Mouse (Mus musculus) lung, postnatal 25 days (tissue): ENCODE data around the gene Fam3c.

Experiments
- DNase-seq: peaks from one replicate; pipeline ENCODE4 v3.0.0; 2022; ENCODE audit warnings: low spot score

Fam3c gene

GRCm38 (mm10) chr6:22354031-22354430, 2.0 kb downstream of the Fam3c start:
- no peak for DNase-seq

- no peak for DNase-seq
Observed at GRCm38 (mm10) chr6:22351551-22351950, 4.5 kb downstream of the Fam3c start.

DNA sequence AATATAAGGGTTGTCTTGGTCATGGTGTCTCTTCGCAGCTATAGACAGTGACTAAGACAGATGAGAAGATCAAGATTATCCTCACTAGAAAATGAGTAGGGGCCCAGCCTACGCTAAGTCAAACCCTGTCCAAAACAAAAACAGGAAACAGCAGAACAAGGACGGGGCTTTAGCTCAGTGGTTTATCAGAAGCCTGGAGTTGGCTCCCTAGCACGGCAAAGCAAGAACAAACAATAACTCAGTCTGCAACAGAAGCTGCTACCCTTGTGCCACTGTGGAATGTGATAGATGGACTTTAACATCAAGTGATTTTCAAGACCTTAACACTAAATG, 5.8 kb downstream of the Fam3c start:
- DNase-seq: no peak

DNA sequence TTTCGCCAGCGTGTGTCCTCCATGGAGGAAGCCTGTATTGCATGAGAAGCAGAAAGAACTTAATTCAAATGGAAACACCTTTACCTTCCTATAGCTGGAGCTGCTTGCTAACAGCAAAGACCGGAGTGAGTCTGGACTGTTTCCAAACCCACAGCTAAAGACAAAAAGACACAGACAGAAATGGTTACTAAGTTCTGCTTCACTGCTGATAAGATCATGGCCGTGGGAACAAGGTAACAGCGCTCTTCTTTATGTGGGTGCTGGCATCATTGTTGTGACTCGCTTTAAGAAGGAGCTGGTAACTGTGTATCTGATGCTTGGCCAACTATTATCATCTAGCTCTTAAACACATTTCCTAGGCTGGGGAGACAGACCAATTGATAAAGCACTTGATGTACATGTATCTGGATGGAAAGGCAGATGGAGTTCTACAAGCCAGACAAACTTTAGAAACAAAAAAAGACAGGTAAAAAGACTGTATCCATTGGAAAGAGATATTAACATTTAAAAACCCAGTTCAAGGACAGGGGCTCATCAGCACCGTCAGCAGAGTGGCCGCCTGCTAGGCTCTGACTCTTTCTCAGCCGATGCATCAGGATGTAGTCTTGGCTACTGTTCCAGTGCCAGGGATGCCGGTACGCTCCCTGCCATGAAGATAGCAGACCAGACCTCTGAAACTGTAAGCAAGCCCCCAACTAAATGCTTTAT, 6.4 kb downstream of the Fam3c start:
- DNase-seq: no peak

DNA sequence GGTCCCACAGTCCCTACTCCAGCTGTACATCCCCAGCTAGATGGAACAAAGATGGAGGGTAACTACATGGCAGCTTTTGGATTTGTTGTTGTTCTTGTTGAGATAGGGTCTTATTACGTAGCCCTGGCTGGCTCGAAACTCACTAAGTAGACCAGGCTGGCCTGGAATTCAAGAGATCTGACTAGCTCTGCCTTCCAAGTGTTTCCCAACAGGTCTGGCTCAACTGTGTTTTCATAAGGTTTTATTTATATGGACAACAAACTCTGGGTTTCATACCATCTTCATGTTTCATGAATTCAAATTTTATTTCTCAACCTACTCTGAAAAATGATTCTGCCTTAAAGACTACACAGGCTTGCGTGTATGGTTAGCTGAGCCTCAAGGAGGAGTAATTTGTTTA, 7.1 kb downstream of the Fam3c start:
- no peak for DNase-seq

GRCm38 (mm10) chr6:22348130-22348529, 7.9 kb downstream of the Fam3c start:
- no peak for DNase-seq

- DNase-seq: no peak
Observed at GRCm38 (mm10) chr6:22347132-22347902, 8.7 kb downstream of the Fam3c start.

DNA sequence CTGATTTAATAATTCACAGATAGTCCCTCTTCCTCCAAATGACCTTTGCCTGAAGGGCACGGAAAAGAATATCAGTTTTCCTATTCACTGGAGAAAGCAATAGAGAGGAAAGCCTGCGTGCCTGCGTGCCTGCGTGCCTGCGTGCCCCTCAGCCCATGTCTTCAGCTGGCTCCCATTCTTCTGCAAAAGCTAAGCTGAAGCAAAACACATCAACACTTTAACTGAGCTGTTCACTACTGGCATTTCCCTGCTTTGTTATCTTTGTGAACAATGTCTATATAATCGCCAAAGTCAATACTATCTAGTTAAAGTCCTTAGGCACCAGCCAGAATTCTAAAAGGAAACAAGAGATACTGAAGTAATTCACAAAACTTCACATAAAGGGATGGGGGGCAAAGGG, 11.6 kb downstream of the Fam3c start:
- DNase-seq: no peak

DNA sequence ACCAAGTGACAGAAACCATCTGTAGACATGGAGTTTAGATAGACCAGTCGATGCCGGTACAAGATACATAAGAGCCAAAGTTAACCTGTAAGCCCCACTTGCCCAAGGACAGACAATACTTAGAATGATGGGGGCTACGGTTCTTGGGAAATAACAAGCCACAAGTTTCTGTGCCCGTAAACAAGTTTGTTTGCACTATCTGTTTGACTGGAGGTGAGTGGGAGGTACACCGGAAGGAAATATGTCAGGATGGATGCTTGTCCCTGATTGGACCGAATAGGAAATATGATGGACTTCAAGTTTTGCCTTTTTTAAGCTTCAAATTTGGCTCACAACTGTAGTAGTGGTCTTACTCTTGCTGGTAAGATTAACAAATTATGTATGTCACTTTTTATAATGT, 12.3 kb downstream of the Fam3c start:
- no peak for DNase-seq

DNA sequence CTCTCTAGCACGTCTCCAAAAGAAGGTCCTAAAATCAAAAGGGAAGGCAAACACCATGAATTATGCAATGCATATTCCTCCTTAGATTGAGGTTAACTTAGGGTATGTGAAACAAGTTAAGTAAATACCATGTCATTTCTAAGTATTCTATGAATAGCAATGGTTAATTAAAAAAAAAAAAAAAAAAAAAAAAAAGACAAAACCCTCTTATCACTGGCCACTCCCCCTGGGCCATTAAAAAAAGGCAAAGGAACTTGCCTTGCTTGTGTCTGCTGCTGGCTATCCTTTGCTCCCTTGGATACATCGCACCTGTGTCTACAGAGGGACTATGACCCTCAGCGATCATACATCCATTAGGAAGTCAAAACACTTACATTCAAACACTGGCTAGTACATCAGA, 12.8 kb downstream of the Fam3c start:
- no peak for DNase-seq

GRCm38 (mm10) chr6:22340779-22341178, 15.3 kb downstream of the Fam3c start:
- DNase-seq: no peak

DNA sequence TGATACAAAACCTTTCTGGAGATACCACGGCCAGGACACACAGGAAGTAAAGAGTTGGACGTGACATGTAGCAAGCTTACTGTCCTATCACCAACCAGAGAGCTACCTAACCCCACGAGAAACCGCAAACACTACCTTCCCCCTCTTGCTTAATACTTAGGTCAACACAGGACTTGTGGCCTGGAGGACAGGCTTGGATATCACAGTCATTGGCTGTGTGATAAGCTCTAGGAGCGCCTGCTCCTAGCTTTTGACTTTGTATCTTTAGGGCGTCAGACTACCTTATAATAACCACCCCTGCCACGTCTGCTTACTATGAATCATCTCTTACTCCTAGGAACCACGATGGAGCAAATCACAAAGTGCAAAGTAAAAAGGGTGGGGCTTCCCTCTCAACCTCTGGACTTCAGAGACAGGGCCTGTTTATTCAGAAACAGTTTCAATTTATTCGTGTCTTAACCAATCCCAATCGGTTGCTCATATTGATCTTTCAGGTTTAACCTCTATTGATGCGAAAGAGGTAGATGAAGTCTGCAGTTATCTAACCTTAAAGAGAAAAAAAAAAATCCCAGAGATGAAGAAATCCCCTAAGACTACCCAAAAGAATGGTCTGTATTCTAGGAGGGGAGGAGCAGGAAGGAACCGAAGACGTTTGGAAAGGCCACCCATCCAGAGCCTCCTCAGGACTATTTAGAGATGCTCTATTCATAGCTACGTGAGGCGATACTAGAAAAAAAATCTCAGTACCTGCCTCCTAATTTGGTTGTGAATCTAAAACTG, 16.1 kb downstream of the Fam3c start:
- DNase-seq: no peak

DNA sequence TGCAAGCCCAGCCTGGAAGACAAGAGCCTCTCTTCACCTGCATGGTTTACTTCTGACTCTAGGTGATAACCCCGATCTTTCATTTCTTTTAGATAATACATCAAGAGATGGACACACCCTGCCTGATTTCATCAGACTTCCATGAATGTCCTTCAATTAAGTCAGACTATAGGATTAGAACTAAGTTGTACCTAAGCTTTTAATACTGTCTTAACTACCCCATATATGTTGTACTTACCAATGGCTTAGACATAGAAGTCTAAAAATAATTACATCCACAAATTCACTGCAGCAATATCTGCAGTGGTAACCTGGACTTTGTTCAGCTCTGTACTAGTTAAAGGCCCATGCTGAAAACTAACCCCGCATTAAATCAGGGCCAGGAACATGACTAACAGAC, 23.5 kb downstream of the Fam3c start:
- no peak for DNase-seq

DNA sequence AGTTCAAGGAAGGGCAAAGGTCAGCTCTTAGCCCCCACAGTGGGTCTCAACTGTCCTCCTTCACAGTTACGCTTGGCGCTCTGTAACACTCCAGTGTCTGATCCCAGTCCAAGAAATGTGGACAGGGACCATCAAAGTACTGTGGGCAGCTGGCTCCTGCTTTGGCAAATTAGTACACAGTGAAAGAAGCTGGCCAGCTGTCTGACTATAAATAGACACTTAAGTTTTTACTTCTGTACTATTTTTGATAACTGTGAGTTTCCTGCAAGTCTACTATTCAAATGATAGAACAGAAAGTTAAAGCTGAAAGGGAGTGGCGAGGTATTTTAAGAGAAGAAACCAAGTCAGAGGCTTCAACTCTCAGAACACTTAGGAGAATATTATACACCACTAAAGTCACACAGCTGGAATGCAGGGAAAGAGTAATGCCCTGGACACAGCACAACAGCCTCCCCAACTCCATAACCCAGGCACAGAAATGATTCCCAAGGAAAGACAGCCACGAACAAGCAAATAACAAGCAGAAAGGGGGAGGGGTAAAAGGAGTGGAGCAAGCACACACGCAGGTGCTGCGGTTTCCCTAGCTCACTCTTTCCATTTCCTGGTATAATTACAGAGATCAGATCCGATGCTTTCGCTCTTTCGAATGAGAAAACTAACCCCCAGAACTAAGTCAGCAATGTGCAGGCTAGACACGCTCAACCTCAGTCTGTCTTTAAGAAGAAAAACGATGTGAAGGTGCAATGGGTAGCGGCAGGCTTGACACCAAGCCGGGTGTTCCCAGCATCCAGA, 25.7 kb downstream of the Fam3c start:
- no peak for DNase-seq

DNA sequence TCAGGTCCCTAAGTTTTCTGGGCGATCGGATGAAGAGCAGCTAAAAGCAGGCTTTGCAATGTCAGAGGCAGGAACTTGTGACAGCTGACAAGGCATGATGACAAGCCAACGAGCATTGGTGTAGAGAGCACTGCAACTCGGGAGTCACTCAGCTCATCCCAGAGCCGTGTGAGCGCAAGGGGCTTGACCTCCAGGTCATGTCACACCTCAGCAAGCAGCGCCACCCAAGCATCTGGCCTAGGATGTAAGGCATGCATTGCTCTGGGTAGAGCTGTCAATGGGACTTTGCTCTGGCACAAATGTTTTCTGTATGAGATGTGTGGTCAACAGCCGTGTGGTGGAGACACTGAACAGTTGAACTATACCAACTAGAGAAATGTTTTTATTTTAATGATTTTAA, 28.1 kb downstream of the Fam3c start:
- DNase-seq: no peak

- no peak for DNase-seq
Observed at GRCm38 (mm10) chr6:22327091-22327490, 29.0 kb downstream of the Fam3c start.

DNA sequence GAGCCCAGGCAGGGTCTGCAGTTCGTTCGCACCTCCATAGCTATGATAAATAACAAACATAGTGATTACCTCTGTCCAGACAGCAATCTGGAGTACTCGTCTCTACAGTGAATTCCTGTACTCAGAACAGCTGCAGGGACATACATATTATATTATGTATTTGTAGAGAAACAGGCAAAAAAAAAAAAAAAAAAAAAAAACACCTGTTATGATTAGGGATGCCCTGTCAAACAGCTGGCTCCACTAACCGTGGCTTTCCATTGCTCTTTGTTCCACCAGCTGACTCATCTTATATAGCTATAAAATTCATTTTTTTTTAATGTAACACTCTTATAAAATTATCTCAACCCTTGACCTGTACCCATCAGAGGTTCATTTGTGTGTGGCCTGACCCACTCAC, 29.8 kb downstream of the Fam3c start:
- no peak for DNase-seq

- DNase-seq: peak; percentile 76
Observed at GRCm38 (mm10) chr6:22325364-22326072, 30.5 kb downstream of the Fam3c start.

GRCm38 (mm10) chr6:22298059-22298458, 58.0 kb downstream of the Fam3c start:
- DNase-seq: no peak

- DNase-seq: no peak
Observed at GRCm38 (mm10) chr6:22297028-22297427, 59.0 kb downstream of the Fam3c start.

- no peak for DNase-seq
Observed at GRCm38 (mm10) chr6:22293922-22294321, 62.1 kb downstream of the Fam3c start.

GRCm38 (mm10) chr6:22292056-22292455, 64.0 kb downstream of the Fam3c start:
- DNase-seq: no peak
